Mouse (Mus musculus) intestine, postnatal 0 days (tissue): Measurements from ENCODE around the gene Usp29. TPM values are rescaled to one million over a fixed set of nuclear protein-coding genes. Genes with fewer than 3 reads are reported as not detected.
"Not testable (repeated sequence)": the region's sequence is repeated elsewhere in the genome, so short reads cannot be mapped to it uniquely, and the experiment has no call there.

Experiments used
- ATAC-seq: fragments of 200-750 bp; cut with Nextera tagmentation; 2 replicates; pipeline ENCODE4 v1.8.0; 2017; ENCODE audit warnings: mild to moderate bottlenecking, moderate TSS enrichment, moderate library complexity
- H3K27ac ChIP-seq: fragments of 300-500 bp; sonication (generic); 2 replicates; pipeline ENCODE4 v1.5.1; 2014; ENCODE audit warnings: mild to moderate bottlenecking, low read depth, low read length, moderate library complexity
- H3K27me3 ChIP-seq: fragments of 300-500 bp; sonication (generic); replicated peaks from 2 replicates; pipeline ENCODE4 v1.6.1; 2014; ENCODE audit warnings: low read length, mixed read lengths; ENCODE audit not compliant: control insufficient read depth, insufficient read depth
- H3K36me3 ChIP-seq: fragments of 300-500 bp; sonication (generic); 2 replicates; pipeline ENCODE4 v1.6.1; 2014; ENCODE audit warnings: mild to moderate bottlenecking, moderate library complexity; ENCODE audit not compliant: control insufficient read depth, insufficient read depth
- H3K4me1 ChIP-seq: fragments of 300-500 bp; sonication (generic); replicated peaks from 2 replicates; pipeline ENCODE4 v1.6.1; 2014; ENCODE audit warnings: antibody characterized with exemption, low read length, mixed read lengths; ENCODE audit not compliant: control insufficient read depth, insufficient read depth
- H3K4me2 ChIP-seq: fragments of 300-500 bp; sonication (generic); replicated peaks from 2 replicates; pipeline ENCODE4 v1.6.1; 2014; ENCODE audit warnings: low read depth, mild to moderate bottlenecking, moderate library complexity
- H3K4me3 ChIP-seq: fragments of 300-500 bp; sonication (generic); 2 replicates; pipeline ENCODE4 v1.5.1; 2014; ENCODE audit warnings: low read depth, low read length
- H3K9ac ChIP-seq: fragments of 300-500 bp; sonication (generic); 2 replicates; pipeline ENCODE4 v1.6.1; 2014; ENCODE audit warnings: mild to moderate bottlenecking, low read depth, low read length
- H3K9me3 ChIP-seq: fragments of 300-500 bp; sonication (generic); 2 replicates; pipeline ENCODE4 v1.6.1; 2016; ENCODE audit warnings: mixed run types; ENCODE audit not compliant: control insufficient read depth
- CTCF ChIP-seq: sonication (generic); IDR thresholded peaks from 2 replicates; pipeline ENCODE4 v1.5.1; 2016; ENCODE audit warnings: low read depth, mild to moderate bottlenecking, control low read depth, antibody characterized with exemption, moderate library complexity
- WGBS: fragments of 180-500 bp; shearing (Covaris S2); extraction: QIAGEN DNeasy Blood & Tissue Kit; methylation state at CpG from one replicate; pipeline ENCODE4 v1.1.7; 2014; 5-methylcytosine and 5-hydroxymethylcytosine counted together
- polyA plus RNA-seq: library from polyadenylated mRNA; unstranded; fragments of >200 nt; fragmentation: Nextera tagmentation; extraction: Ambion mirVana; gene quantifications from 2 replicates; pipeline ENCODE4 v1.2.1, GENCODE M21; 2015

Usp29 gene
- polyA plus RNA-seq, 1 experiment from 2014 or later, result 0.68 TPM

GRCm38 (mm10) chr7:6858694-6859270 lies 128.4 kb downstream of the Usp29 start:
- H3K4me1 ChIP-seq, result no peaks in the 10 kb centered on the region
- no peak for ATAC-seq
- 45% methylated on average over 5 of the region's 5 CpGs for WGBS
- H3K9ac ChIP-seq, result no peak overlapping the region
- no peak overlapping the region for H3K4me3 ChIP-seq
- H3K4me2 ChIP-seq, result no peak overlapping the region
- no peak overlapping the region for H3K27ac ChIP-seq
- no peaks in the 10 kb centered on the region for H3K27me3 ChIP-seq
- H3K9me3 ChIP-seq, result no peaks in the 10 kb centered on the region
- no peak for TF ChIP-seq CTCF
- no peaks in the 10 kb centered on the region for H3K36me3 ChIP-seq

- ATAC-seq, result no peak
- H3K4me2 ChIP-seq, result no peak overlapping the region
- WGBS, result 16% methylated on average over 6 of the region's 6 CpGs
- H3K9me3 ChIP-seq, result no peaks in the 10 kb centered on the region
- H3K36me3 ChIP-seq, result no peaks in the 10 kb centered on the region
- no peak overlapping the region for H3K4me3 ChIP-seq
- TF ChIP-seq CTCF, result no peak
- H3K9ac ChIP-seq, result no peak overlapping the region
- H3K27me3 ChIP-seq, result no peaks in the 10 kb centered on the region
- H3K27ac ChIP-seq, result no peak overlapping the region
- H3K4me1 ChIP-seq, result no peaks in the 10 kb centered on the region
Observed at GRCm38 (mm10) chr7:6860689-6861088, 130.3 kb downstream of the Usp29 start.

- H3K27me3 ChIP-seq, result no peaks in the 10 kb centered on the region
- H3K4me3 ChIP-seq, result no peak overlapping the region
- no peaks in the 10 kb centered on the region for H3K36me3 ChIP-seq
- no peak overlapping the region for H3K4me2 ChIP-seq
- no peaks in the 10 kb centered on the region for H3K4me1 ChIP-seq
- TF ChIP-seq CTCF, result no peak
- no peak for ATAC-seq
- H3K9ac ChIP-seq, result no peak overlapping the region
- no peaks in the 10 kb centered on the region for H3K9me3 ChIP-seq
- no peak overlapping the region for H3K27ac ChIP-seq
Observed at GRCm38 (mm10) chr7:6866351-6866750, 136.0 kb downstream of the Usp29 start.

- H3K36me3 ChIP-seq, result no peaks in the 10 kb centered on the region
- H3K27ac ChIP-seq, result no peak overlapping the region
- no peak overlapping the region for H3K4me3 ChIP-seq
- no peaks in the 10 kb centered on the region for H3K4me1 ChIP-seq
- no peaks in the 10 kb centered on the region for H3K9me3 ChIP-seq
- TF ChIP-seq CTCF, result no peak
- H3K9ac ChIP-seq, result no peak overlapping the region
- H3K4me2 ChIP-seq, result no peak overlapping the region
- H3K27me3 ChIP-seq, result no peaks in the 10 kb centered on the region
- ATAC-seq, result no peak
- WGBS, result 87% methylated on average over 3 of the region's 3 CpGs
Observed at GRCm38 (mm10) chr7:6868831-6869230, 138.5 kb downstream of the Usp29 start.

GRCm38 (mm10) chr7:6869556-6869955 lies 139.2 kb downstream of the Usp29 start:
- ATAC-seq, result no peak
- WGBS, result 81% methylated on average over 1 of the region's 1 CpGs
- no peak overlapping the region for H3K9ac ChIP-seq
- H3K4me3 ChIP-seq, result no peak overlapping the region
- no peaks in the 10 kb centered on the region for H3K4me1 ChIP-seq
- H3K9me3 ChIP-seq, result no peaks in the 10 kb centered on the region
- no peak for TF ChIP-seq CTCF
- no peaks in the 10 kb centered on the region for H3K36me3 ChIP-seq
- H3K27me3 ChIP-seq, result no peaks in the 10 kb centered on the region
- H3K27ac ChIP-seq, result no peak overlapping the region
- H3K4me2 ChIP-seq, result no peak overlapping the region

- H3K4me3 ChIP-seq, result no peak overlapping the region
- no peaks in the 10 kb centered on the region for H3K27me3 ChIP-seq
- no peaks in the 10 kb centered on the region for H3K4me1 ChIP-seq
- no peak overlapping the region for H3K27ac ChIP-seq
- no peak for TF ChIP-seq CTCF
- 79% methylated on average over 19 of the region's 19 CpGs for WGBS
- no peaks in the 10 kb centered on the region for H3K36me3 ChIP-seq
- H3K4me2 ChIP-seq, result no peak overlapping the region
- ATAC-seq, result no peak
- H3K9ac ChIP-seq, result no peak overlapping the region
- H3K9me3 ChIP-seq, result no peaks in the 10 kb centered on the region
Observed at GRCm38 (mm10) chr7:6874448-6874847, 144.1 kb downstream of the Usp29 start.

GRCm38 (mm10) chr7:6878202-6878601 lies 147.8 kb downstream of the Usp29 start:
- Histone ChIP-seq H3K9me3 (no peaks in the 10 kb centered on the region), H3K9ac (no peak overlapping the region), H3K27ac (no peak overlapping the region), H3K4me3 (no peak overlapping the region), H3K4me1 (no peaks in the 10 kb centered on the region), H3K27me3 (no peaks in the 10 kb centered on the region), H3K4me2 (no peak overlapping the region), H3K36me3 (no peaks in the 10 kb centered on the region)
- WGBS, result 53% methylated on average over 1 of the region's 1 CpGs
- peak; percentile 42; the same call in 1 of the 2 replicates for ATAC-seq
- TF ChIP-seq CTCF, result no peak

GRCm38 (mm10) chr7:6878849-6879248 lies 148.5 kb downstream of the Usp29 start:
- 91% methylated on average over 3 of the region's 3 CpGs for WGBS
- not testable (repeated sequence) for H3K9ac ChIP-seq

More at GRCm38 (mm10) chr7:6878849-6879248, 148.5 kb downstream of the Usp29 start:
- not testable (repeated sequence) for H3K4me3 ChIP-seq, H3K27me3 ChIP-seq, ATAC-seq, H3K4me1 ChIP-seq, H3K36me3 ChIP-seq, H3K27ac ChIP-seq, H3K9me3 ChIP-seq, H3K4me2 ChIP-seq
